Mouse (Mus musculus) intestine, embryonic 14.5 days (tissue): ENCODE measurements around the gene Klhl41. TPM values are rescaled to one million over a fixed set of nuclear protein-coding genes. Genes with fewer than 3 reads are reported as not detected.
"Not testable (repeated sequence)": the region's sequence is repeated elsewhere in the genome, so short reads cannot be mapped to it uniquely, and the experiment has no call there.

ENCODE experiments used
- ATAC-seq: fragments of 200-750 bp; cut with Nextera tagmentation; replicated peaks from 2 replicates; pipeline ENCODE4 v1.8.0; 2017; ENCODE audit warnings: low read depth, moderate number of reproducible peaks, moderate TSS enrichment, moderate library complexity; ENCODE audit not compliant: low FRiP score, low TSS enrichment
- DNase-seq: peaks from one replicate; pipeline ENCODE4 v3.0.0-alpha.2; 2018; ENCODE audit warnings: low spot score
- H3K27ac ChIP-seq: fragments of 300-500 bp; sonication (generic); 2 replicates; pipeline ENCODE4 v1.5.1; 2014; ENCODE audit warnings: low read depth, mild to moderate bottlenecking, control low read depth
- H3K27me3 ChIP-seq: fragments of 300-500 bp; sonication (generic); replicated peaks from 2 replicates; pipeline ENCODE4 v1.6.1; 2014; ENCODE audit warnings: low read length, control low read depth; ENCODE audit not compliant: control insufficient read depth, insufficient read depth
- H3K36me3 ChIP-seq: fragments of 300-500 bp; sonication (generic); 2 replicates; pipeline ENCODE4 v1.6.1; 2014; ENCODE audit warnings: low read length, control low read depth; ENCODE audit not compliant: control insufficient read depth, insufficient read depth
- H3K4me1 ChIP-seq: fragments of 300-500 bp; sonication (generic); replicated peaks from 2 replicates; pipeline ENCODE4 v1.6.1; 2014; ENCODE audit warnings: low read length, control low read depth, mixed read lengths; ENCODE audit not compliant: control insufficient read depth, insufficient read depth
- H3K4me2 ChIP-seq: fragments of 300-500 bp; sonication (generic); 2 replicates; pipeline ENCODE4 v1.6.1; 2014; ENCODE audit warnings: low read length
- H3K4me3 ChIP-seq: fragments of 300-500 bp; sonication (generic); 2 replicates; pipeline ENCODE4 v1.5.1; 2014; ENCODE audit warnings: low read depth, low read length, control low read depth, mixed read lengths
- H3K9ac ChIP-seq: fragments of 300-500 bp; sonication (generic); 2 replicates; pipeline ENCODE4 v1.6.1; 2014; ENCODE audit warnings: mild to moderate bottlenecking, low read length
- H3K9me3 ChIP-seq: fragments of 300-500 bp; sonication (generic); 2 replicates; pipeline ENCODE4 v1.6.1; 2016; ENCODE audit warnings: low read length, control low read depth; ENCODE audit not compliant: control insufficient read depth
- WGBS: fragments of 180-500 bp; shearing (Covaris S2); extraction: QIAGEN DNeasy Blood & Tissue Kit; methylation state at CpG from one replicate; pipeline ENCODE4 v1.1.7; 2014; 5-methylcytosine and 5-hydroxymethylcytosine counted together
- polyA plus RNA-seq: library from polyadenylated mRNA; unstranded; fragments of >200 nt; fragmentation: Nextera tagmentation; extraction: Ambion mirVana; gene quantifications from 2 replicates; pipeline ENCODE4 v1.2.1, GENCODE M21; 2014

Klhl41 gene
- polyA plus RNA-seq, 1 experiment from 2014 or later, result 0.16 TPM

DNA sequence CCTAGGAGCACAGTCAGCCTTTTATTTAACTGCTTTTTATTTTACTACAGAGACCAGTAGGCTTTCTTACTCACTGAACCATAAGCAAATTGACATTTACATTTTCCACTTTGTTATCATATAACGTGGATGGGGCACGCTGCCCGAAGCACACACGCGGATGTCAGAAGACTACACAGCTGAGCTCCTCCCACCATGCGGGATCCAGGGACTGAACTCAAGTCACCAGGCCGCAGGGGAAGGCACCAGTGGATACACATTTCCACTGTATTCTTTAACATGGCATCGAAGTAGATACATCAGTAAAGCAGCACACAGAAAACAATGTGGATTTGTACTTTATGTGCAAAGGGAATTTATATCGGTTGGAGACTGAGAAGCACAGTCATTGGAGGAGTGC lies 5.3 kb downstream of the Klhl41 start:
- Histone ChIP-seq H3K9ac (no peak overlapping the region), H3K4me3 (no peak overlapping the region), H3K4me1 (no peaks in the 10 kb centered on the region), H3K9me3 (no peaks in the 10 kb centered on the region), H3K27ac (no peak overlapping the region), H3K36me3 (0 out of 2 replicates have a peak, but pooled peaks cover 3% of the 10 kb centered on the region), H3K27me3 (no peaks in the 10 kb centered on the region), H3K4me2 (no peak overlapping the region)
- DNase-seq (no peak), ATAC-seq (no peak)
- WGBS, result 89% methylated on average over 9 of the region's 9 CpGs

DNA sequence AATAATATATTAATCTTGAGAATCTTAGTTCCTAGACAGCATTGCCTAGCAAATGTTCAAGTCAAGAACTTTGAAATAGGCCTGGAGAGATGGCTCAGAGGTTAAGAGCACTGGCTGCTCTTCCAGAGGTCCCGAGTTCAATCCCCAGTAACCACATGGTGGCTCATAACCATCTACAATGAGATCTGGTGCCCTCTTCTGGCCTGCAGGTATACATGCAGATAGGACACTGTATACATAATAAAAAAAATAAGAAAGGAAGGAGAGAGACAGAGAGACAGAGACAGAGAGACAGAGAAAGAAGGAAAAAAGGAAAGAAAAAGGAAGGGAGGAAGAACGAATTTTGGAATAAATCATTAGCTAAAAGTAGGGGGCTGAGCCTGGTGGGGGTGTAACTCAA lies 6.8 kb downstream of the Klhl41 start:
- Histone ChIP-seq H3K9ac (no peak overlapping the region), H3K9me3 (no peaks in the 10 kb centered on the region), H3K27me3 (no peaks in the 10 kb centered on the region), H3K4me2 (no peak overlapping the region), H3K4me3 (no peak overlapping the region), H3K4me1 (no peaks in the 10 kb centered on the region), H3K27ac (no peak overlapping the region), H3K36me3 (0 out of 2 replicates have a peak, but pooled peaks cover 3% of the 10 kb centered on the region)
- ATAC-seq (no peak), DNase-seq (no peak)
- WGBS, result 66% methylated on average over 2 of the region's 2 CpGs

DNA sequence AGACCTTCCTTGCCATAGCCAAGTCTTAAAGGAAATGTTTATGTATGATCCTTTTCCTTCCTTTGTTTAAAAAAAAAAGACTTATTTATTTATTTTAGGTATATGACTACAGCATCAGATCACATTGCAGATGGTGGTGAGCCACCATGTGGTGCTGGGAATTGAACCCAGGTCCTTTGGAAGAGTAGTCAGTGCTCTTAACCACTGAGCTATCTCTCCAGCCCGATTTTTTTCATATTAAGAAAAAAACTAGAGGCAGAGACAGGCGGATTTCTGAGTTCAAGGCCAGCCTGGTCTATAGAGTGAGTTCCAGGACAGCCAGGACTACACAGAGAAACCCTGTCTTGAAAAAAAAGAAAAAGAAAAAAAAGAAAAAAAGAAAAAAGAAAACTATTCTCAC lies 7.3 kb downstream of the Klhl41 start:
- DNase-seq, H3K27ac ChIP-seq, H3K9ac ChIP-seq, ATAC-seq, H3K9me3 ChIP-seq, H3K4me3 ChIP-seq, H3K36me3 ChIP-seq, H3K4me1 ChIP-seq, H3K27me3 ChIP-seq, H3K4me2 ChIP-seq: not testable (repeated sequence)
- 89% methylated on average over 2 of the region's 2 CpGs for WGBS

DNA sequence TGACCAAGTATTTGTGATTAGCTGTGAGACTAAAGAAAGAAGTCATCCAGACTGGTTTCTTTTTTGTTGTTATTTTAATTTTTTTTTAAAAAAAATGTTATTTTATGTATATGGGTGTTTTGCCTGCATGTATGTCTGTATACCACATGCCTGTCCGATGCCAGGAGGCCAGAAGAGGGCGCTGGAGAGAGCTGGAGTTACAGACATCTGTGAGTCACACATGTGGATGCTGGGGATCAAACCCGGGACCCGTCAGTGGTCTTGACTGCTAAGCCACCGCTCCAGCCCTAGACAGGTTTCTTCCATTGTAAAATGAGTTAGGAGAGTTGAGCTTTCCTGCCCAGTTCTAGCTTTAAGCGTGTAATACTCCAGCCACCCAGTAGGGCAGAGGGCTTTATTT lies 10.1 kb downstream of the Klhl41 start:
- no peaks in the 10 kb centered on the region for H3K9me3 ChIP-seq
- DNase-seq (no peak), ATAC-seq (no peak)
- H3K4me2 ChIP-seq, result no peak overlapping the region
- no peak overlapping the region for H3K9ac ChIP-seq
- no peaks in the 10 kb centered on the region for H3K4me1 ChIP-seq
- no peak overlapping the region for H3K4me3 ChIP-seq
- H3K36me3 ChIP-seq, result 0 out of 2 replicates have a peak, but pooled peaks cover 3% of the 10 kb centered on the region
- 60% methylated on average over 6 of the region's 6 CpGs for WGBS
- no peak overlapping the region for H3K27ac ChIP-seq
- H3K27me3 ChIP-seq, result no peaks in the 10 kb centered on the region

DNA sequence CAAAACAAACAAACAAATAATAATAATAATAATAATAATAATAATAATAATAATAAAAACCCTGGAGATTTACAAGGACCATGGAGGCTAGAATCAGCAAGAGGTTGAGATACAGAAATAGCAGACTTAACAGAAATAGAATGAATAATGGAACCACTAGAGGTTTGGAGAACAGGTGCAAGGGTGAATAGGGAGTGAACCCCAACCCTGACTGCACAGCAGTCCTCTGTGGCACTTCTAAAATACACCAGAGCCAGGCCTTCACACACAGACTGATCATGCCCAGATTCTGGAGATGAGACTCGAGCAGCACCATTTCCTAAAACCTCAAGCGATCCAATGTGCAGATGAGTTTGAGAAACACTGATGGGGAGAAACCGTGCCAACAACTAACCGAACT lies 12.0 kb downstream of the Klhl41 start:
- H3K4me2 ChIP-seq, result no peak overlapping the region
- no peak overlapping the region for H3K27ac ChIP-seq
- no peak overlapping the region for H3K9ac ChIP-seq
- ATAC-seq (no peak), DNase-seq (no peak)
- WGBS, result 90% methylated on average over 4 of the region's 4 CpGs
- no peaks in the 10 kb centered on the region for H3K4me1 ChIP-seq
- no peak overlapping the region for H3K4me3 ChIP-seq
- H3K36me3 ChIP-seq, result 0 out of 2 replicates have a peak, but pooled peaks cover 6% of the 10 kb centered on the region
- H3K9me3 ChIP-seq, result no peaks in the 10 kb centered on the region
- no peaks in the 10 kb centered on the region for H3K27me3 ChIP-seq

DNA sequence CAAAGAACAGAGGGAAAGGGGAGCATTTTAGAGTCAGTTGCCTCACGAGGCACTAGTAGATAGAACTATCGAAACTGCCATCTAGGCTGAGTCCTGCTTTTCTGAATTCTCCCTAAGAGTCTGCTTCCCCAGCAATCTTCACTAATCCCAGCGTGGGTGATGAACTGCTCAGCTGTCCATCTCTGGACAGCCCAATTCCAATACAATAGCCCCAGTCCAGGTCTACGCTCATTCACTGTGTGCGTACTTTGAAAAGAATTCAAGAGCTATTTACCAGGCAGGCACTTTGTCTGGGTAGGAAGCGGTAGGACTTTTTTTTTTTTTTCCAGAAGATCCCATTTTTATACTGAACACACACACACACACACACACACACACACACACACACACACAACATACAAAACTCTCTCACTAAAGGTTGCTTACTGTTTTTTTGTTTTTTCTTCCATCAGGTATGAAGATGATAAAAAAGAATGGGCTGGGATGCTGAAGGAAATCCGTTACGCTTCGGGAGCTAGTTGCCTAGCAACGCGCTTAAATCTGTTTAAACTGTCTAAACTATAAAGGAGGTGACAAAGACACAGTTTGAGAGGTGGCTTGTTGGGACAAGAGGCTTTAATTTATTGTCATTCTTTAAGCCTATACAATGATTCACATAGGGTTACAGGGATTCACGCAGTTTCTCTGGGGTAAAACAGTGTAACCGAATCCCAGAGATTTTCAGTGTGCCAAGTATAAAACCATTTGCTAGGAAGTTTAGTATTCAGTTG lies 13.3 kb downstream of the Klhl41 start:
- Histone ChIP-seq H3K27ac (no peak overlapping the region), H3K9ac (no peak overlapping the region), H3K9me3 (no peaks in the 10 kb centered on the region), H3K27me3 (no peaks in the 10 kb centered on the region), H3K36me3 (peaks cover 13% of the 10 kb centered on the region; the same call in 1 of the 2 replicates), H3K4me3 (no peak overlapping the region), H3K4me2 (no peak overlapping the region), H3K4me1 (no peaks in the 10 kb centered on the region)
- ATAC-seq (no peak), DNase-seq (no peak)
- WGBS, result 84% methylated on average over 13 of the region's 13 CpGs

DNA sequence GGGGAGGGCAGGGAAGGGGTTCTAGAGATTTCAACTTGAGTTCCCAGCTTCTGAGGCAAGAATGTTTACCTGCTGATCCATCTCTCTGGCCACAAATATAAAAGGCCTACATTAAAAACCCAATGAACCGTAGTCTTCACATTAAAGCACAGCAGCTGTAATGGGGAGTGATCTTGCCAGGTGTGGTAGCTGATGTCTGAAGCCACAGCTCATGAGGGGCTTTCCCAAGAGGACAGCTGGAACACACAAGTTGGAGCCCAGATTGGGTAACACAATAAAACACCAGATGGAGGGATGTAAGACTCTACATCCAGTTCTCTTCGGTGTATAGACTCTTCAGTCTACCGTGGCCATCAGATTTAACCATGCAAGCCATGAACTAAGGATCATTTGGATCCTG lies 14.6 kb downstream of the Klhl41 start:
- no peak overlapping the region for H3K27ac ChIP-seq
- DNase-seq (no peak), ATAC-seq (no peak)
- WGBS, result 94% methylated on average over 3 of the region's 3 CpGs
- peaks cover 17% of the 10 kb centered on the region; the same call in 1 of the 2 replicates for H3K36me3 ChIP-seq
- H3K9ac ChIP-seq, result no peak overlapping the region
- no peaks in the 10 kb centered on the region for H3K27me3 ChIP-seq
- H3K4me1 ChIP-seq, result no peaks in the 10 kb centered on the region
- H3K9me3 ChIP-seq, result no peaks in the 10 kb centered on the region
- H3K4me3 ChIP-seq, result no peak overlapping the region
- no peak overlapping the region for H3K4me2 ChIP-seq

DNA sequence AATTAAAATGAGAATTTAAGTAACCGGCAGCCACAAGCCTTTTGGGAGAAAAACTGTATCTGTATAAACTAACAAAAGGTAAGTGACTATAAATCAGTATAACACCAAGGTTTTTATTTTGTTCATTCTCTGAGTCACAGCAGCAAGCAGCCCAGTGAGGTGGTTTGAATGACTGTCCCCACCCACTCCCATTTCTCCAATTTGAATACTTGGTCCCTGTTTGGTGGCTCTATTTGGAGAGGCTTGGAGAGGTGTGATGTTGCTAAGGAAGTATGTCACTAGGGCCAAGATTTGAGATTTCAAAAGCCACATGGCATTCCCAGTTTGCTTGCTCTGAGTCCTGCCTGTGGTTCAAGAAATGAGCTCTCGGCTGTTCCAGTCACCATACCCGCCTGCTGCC lies 20.3 kb downstream of the Klhl41 start:
- Histone ChIP-seq H3K4me1 (no peaks in the 10 kb centered on the region), H3K9me3 (no peaks in the 10 kb centered on the region), H3K36me3 (peaks cover 52% of the 10 kb centered on the region), H3K4me3 (no peak overlapping the region), H3K4me2 (no peak overlapping the region), H3K27ac (no peak overlapping the region), H3K9ac (no peak overlapping the region), H3K27me3 (no peaks in the 10 kb centered on the region)
- 91% methylated on average over 3 of the region's 3 CpGs for WGBS
- DNase-seq (no peak), ATAC-seq (no peak)

DNA sequence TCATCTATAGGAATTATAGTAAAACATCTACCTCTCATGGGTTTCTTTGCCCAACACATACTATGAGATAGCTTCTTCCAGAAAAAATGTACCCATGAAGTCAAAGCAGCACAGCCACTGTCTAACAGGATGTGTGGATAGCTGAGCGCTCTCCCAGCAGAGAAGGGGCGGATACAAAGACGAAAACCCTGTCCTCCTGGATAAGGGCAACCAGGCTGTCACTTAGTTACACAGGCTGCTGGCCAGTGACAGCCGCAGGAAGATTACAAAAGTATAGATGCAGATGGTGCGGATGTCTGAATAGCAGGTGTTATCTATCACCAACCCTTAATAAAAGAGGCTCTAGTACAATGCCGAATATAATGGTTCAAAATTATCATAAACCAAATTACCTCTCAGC lies 20.9 kb downstream of the Klhl41 start:
- ATAC-seq, result no peak
- Histone ChIP-seq H3K9ac (no peak overlapping the region), H3K4me3 (no peak overlapping the region), H3K4me1 (no peaks in the 10 kb centered on the region), H3K9me3 (no peaks in the 10 kb centered on the region), H3K27me3 (no peaks in the 10 kb centered on the region), H3K27ac (no peak overlapping the region), H3K4me2 (no peak overlapping the region), H3K36me3 (peaks cover 52% of the 10 kb centered on the region)
- 91% methylated on average over 6 of the region's 6 CpGs for WGBS
- DNase-seq, result no peak
